Mouse (Mus musculus): ENCODE data around the gene Rgs11. TPM values are rescaled to one million over a fixed set of nuclear protein-coding genes. Genes with fewer than 3 reads are reported as not detected.

The Rgs11 gene
- polyA plus RNA-seq, 1 experiment from 2014 or later: 17.7 TPM

- WGBS: 74% methylated on average over 6 of the region's 6 CpGs
- no peak overlapping the region for H3K4me3 ChIP-seq (ENCODE audit: low read length)
- no peaks in the 10 kb centered on the region for H3K9me3 ChIP-seq (ENCODE audit: low read length)
- no peak overlapping the region for H3K27ac ChIP-seq (ENCODE audit: low read length)
- H3K4me1 ChIP-seq (ENCODE audit: insufficient read depth, low read length): peaks cover 12% of the 10 kb centered on the region
- no peaks in the 10 kb centered on the region for H3K36me3 ChIP-seq (ENCODE audit: insufficient read depth, low read length)
- no peaks in the 10 kb centered on the region for H3K27me3 ChIP-seq (ENCODE audit: insufficient read depth, low read length)
- H3K9ac ChIP-seq (replicated peaks; ENCODE audit: low read length): no peak overlapping the region
- no peak for ATAC-seq (ENCODE audit: low FRiP score, low TSS enrichment)
- H3K4me2 ChIP-seq (replicated peaks; ENCODE audit: low read depth, low read length): no peak overlapping the region
Measured at GRCm38 (mm10) chr17:26240120-26240790, 37.5 kb downstream of the Rgs11 start.

GRCm38 (mm10) chr17:26240990-26241389, 38.2 kb downstream of the Rgs11 start:
- 77% methylated on average over 6 of the region's 6 CpGs for WGBS
- Histone ChIP-seq H3K4me1 (ENCODE audit: insufficient read depth, low read length) (peaks cover 12% of the 10 kb centered on the region), H3K27me3 (ENCODE audit: insufficient read depth, low read length) (no peaks in the 10 kb centered on the region), H3K4me2 (replicated peaks; ENCODE audit: low read depth, low read length) (no peak overlapping the region), H3K27ac (ENCODE audit: low read length) (no peak overlapping the region), H3K36me3 (ENCODE audit: insufficient read depth, low read length) (no peaks in the 10 kb centered on the region), H3K9me3 (ENCODE audit: low read length) (no peaks in the 10 kb centered on the region), H3K4me3 (ENCODE audit: low read length) (no peak overlapping the region), H3K9ac (replicated peaks; ENCODE audit: low read length) (no peak overlapping the region)
- ATAC-seq (ENCODE audit: low FRiP score, low TSS enrichment): no peak

- peak overlapping the region; percentile 80 for H3K9ac ChIP-seq (replicated peaks; ENCODE audit: low read length)
- H3K27ac ChIP-seq (ENCODE audit: low read length): peak overlapping the region; percentile 86
- peaks cover 12% of the 10 kb centered on the region for H3K4me1 ChIP-seq (ENCODE audit: insufficient read depth, low read length)
- H3K27me3 ChIP-seq (ENCODE audit: insufficient read depth, low read length): no peaks in the 10 kb centered on the region
- peak; percentile 89 for ATAC-seq (ENCODE audit: low FRiP score, low TSS enrichment)
- no peaks in the 10 kb centered on the region for H3K9me3 ChIP-seq (ENCODE audit: low read length)
- peak overlapping the region; percentile 81 for H3K4me2 ChIP-seq (replicated peaks; ENCODE audit: low read depth, low read length)
- no peaks in the 10 kb centered on the region for H3K36me3 ChIP-seq (ENCODE audit: insufficient read depth, low read length)
- under 1% methylated on average over 31 of the region's 32 CpGs for WGBS
- peak overlapping the region; percentile 83 for H3K4me3 ChIP-seq (ENCODE audit: low read length)
Measured at GRCm38 (mm10) chr17:26243471-26244100, 40.8 kb downstream of the Rgs11 start.

GRCm38 (mm10) chr17:26244101-26244841, 41.5 kb downstream of the Rgs11 start, which contains the start of gene Fam234a:
Fam234a (minus strand) TSS chr17:26244242.
- peak within 1 kb of the TSS; percentile 80 for H3K9ac ChIP-seq (replicated peaks; ENCODE audit: low read length)
- no peaks in the 10 kb centered on the region for H3K27me3 ChIP-seq (ENCODE audit: insufficient read depth, low read length)
- peak; percentile 98 for ATAC-seq (ENCODE audit: low FRiP score, low TSS enrichment)
- 13% methylated on average over 21 of the region's 33 CpGs for WGBS
- no peaks in the 10 kb centered on the region for H3K36me3 ChIP-seq (ENCODE audit: insufficient read depth, low read length)
- peaks cover 12% of the 10 kb centered on the region for H3K4me1 ChIP-seq (ENCODE audit: insufficient read depth, low read length)
- H3K4me2 ChIP-seq (replicated peaks; ENCODE audit: low read depth, low read length): peak within 1 kb of the TSS; percentile 81
- no peaks in the 10 kb centered on the region for H3K9me3 ChIP-seq (ENCODE audit: low read length)
- peak within 1 kb of the TSS; percentile 83 for H3K4me3 ChIP-seq (ENCODE audit: low read length)
- peak within 1 kb of the TSS; percentile 86 for H3K27ac ChIP-seq (ENCODE audit: low read length)

- H3K27ac ChIP-seq (ENCODE audit: low read length): peak overlapping the region; percentile 99; the same call in 1 of the 2 replicates
- H3K27me3 ChIP-seq (ENCODE audit: insufficient read depth, low read length): no peaks in the 10 kb centered on the region
- 61% methylated on average over 4 of the region's 4 CpGs for WGBS
- H3K4me1 ChIP-seq (ENCODE audit: insufficient read depth, low read length): peaks cover 9% of the 10 kb centered on the region
- H3K9ac ChIP-seq (replicated peaks; ENCODE audit: low read length): no peak overlapping the region
- H3K9me3 ChIP-seq (ENCODE audit: low read length): no peaks in the 10 kb centered on the region
- peaks cover 7% of the 10 kb centered on the region for H3K36me3 ChIP-seq (ENCODE audit: insufficient read depth, low read length)
- no peak for ATAC-seq (ENCODE audit: low FRiP score, low TSS enrichment)
- peak overlapping the region; percentile 68 for H3K4me2 ChIP-seq (replicated peaks; ENCODE audit: low read depth, low read length)
- peak overlapping the region; percentile 99 for H3K4me3 ChIP-seq (ENCODE audit: low read length)
Measured at GRCm38 (mm10) chr17:26251886-26252538, 49.3 kb downstream of the Rgs11 start.

GRCm38 (mm10) chr17:26252539-26253251, 49.9 kb downstream of the Rgs11 start, which contains the start of gene Luc7l:
Luc7l (plus strand) TSS chr17:26252896.
- ATAC-seq (ENCODE audit: low FRiP score, low TSS enrichment): peak; percentile 96

GRCm38 (mm10) chr17:26253399-26253798, 50.6 kb downstream of the Rgs11 start:
- no peak; the same call in 1 of the 2 replicates for ATAC-seq (ENCODE audit: low FRiP score, low TSS enrichment)
- 1% methylated on average over 24 of the region's 24 CpGs for WGBS
- H3K4me3 ChIP-seq (ENCODE audit: low read length): peak overlapping the region; percentile 99
- peak overlapping the region; percentile 99 for H3K27ac ChIP-seq (ENCODE audit: low read length)
- H3K36me3 ChIP-seq (ENCODE audit: insufficient read depth, low read length): peaks cover 16% of the 10 kb centered on the region
- peak overlapping the region; percentile 68 for H3K4me2 ChIP-seq (replicated peaks; ENCODE audit: low read depth, low read length)
- peak overlapping the region; percentile 100 for H3K9ac ChIP-seq (replicated peaks; ENCODE audit: low read length)
- H3K9me3 ChIP-seq (ENCODE audit: low read length): no peaks in the 10 kb centered on the region
- no peaks in the 10 kb centered on the region for H3K27me3 ChIP-seq (ENCODE audit: insufficient read depth, low read length)
- peaks cover 9% of the 10 kb centered on the region for H3K4me1 ChIP-seq (ENCODE audit: insufficient read depth, low read length)

More at GRCm38 (mm10) chr17:26252539-26253251, 49.9 kb downstream of the Rgs11 start, which contains the start of gene Luc7l:
- WGBS: under 1% methylated on average over 43 of the region's 43 CpGs
- Histone ChIP-seq H3K4me1 (ENCODE audit: insufficient read depth, low read length) (peaks cover 9% of the 10 kb centered on the region), H3K9me3 (ENCODE audit: low read length) (no peaks in the 10 kb centered on the region), H3K9ac (replicated peaks; ENCODE audit: low read length) (peak within 1 kb of the TSS; percentile 100), H3K36me3 (ENCODE audit: insufficient read depth, low read length) (peaks cover 10% of the 10 kb centered on the region), H3K4me3 (ENCODE audit: low read length) (peak within 1 kb of the TSS; percentile 99), H3K4me2 (replicated peaks; ENCODE audit: low read depth, low read length) (peak within 1 kb of the TSS; percentile 68), H3K27ac (ENCODE audit: low read length) (peak within 1 kb of the TSS; percentile 99), H3K27me3 (ENCODE audit: insufficient read depth, low read length) (no peaks in the 10 kb centered on the region)

GRCm38 (mm10) chr17:26255313-26255712, 52.6 kb downstream of the Rgs11 start:
- no peak overlapping the region for H3K9ac ChIP-seq (replicated peaks; ENCODE audit: low read length)
- WGBS: 93% methylated on average over 7 of the region's 7 CpGs
- no peak for ATAC-seq (ENCODE audit: low FRiP score, low TSS enrichment)
- H3K36me3 ChIP-seq (ENCODE audit: insufficient read depth, low read length): peaks cover 32% of the 10 kb centered on the region
- H3K27ac ChIP-seq (ENCODE audit: low read length): no peak overlapping the region
- no peaks in the 10 kb centered on the region for H3K9me3 ChIP-seq (ENCODE audit: low read length)
- H3K27me3 ChIP-seq (ENCODE audit: insufficient read depth, low read length): no peaks in the 10 kb centered on the region
- H3K4me3 ChIP-seq (ENCODE audit: low read length): no peak overlapping the region
- H3K4me2 ChIP-seq (replicated peaks; ENCODE audit: low read depth, low read length): no peak overlapping the region
- peaks cover 9% of the 10 kb centered on the region for H3K4me1 ChIP-seq (ENCODE audit: insufficient read depth, low read length)

Measured in kidney, embryonic 16.5 days (tissue).